Mouse (Mus musculus) lung, adult 2 months (tissue): ENCODE measurements around the gene Rnf10.

Experiments
- CTCF ChIP-seq: fragments of 200-500 bp; IDR thresholded peaks from 2 replicates; pipeline ENCODE4 v1.5.1; 2011; ENCODE audit warnings: mild to moderate bottlenecking, low read length, control low read depth; ENCODE audit not compliant: insufficient read depth
- POLR2A ChIP-seq: fragments of 200-500 bp; IDR thresholded peaks from 2 replicates; pipeline ENCODE4 v1.6.1; 2011; ENCODE audit warnings: low read depth, mild to moderate bottlenecking, control low read depth, low read length, borderline replicate concordance; ENCODE audit errors: extremely low read depth

- TF ChIP-seq CTCF (no peak), POLR2A (0 out of 2 replicates have a peak, but pooled peaks have one; percentile 23)
Measured at GRCm38 (mm10) chr5:115235323-115235771, 37.4 kb downstream of the Rnf10 start.
